Mouse (Mus musculus): ENCODE results near the gene Aes.

Gene Aes

GRCm38 (mm10) chr10:81559163-81559626 lies at the start of gene Aes:
Aes (plus strand) TSS chr10:81559488.
- DNase-seq = peak; percentile 88 to 92

DNA sequence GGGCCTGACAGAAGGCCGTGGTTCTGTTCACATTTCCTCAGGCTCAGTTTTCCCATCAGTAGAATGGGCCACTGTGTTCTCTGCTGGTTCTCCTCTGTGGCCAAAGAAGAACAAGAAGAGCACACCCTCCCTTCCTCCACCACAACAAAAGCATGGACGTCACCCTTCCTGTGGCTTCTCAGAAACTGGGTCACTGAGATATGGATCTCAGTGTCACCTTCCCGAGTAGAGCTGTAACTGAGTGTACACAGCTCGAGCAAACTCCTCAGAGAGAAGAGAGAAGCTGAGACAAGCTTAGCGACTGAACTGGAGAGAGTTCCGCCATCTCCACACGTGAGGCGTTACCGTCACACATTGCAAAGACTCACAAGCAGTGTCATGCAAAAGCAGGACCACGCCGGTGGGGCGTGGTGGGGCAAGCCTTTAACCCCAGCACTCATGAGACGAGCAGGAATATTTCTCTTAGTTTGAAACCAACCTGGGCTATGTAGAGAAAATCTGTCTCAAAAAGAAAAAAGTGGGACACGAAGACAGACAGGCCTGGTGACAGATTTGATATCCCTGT lies 49.0 kb upstream of the Aes start:
- DNase-seq = no peak

- DNase-seq = no peak
These were observed 45.5 kb upstream of the Aes start for GRCm38 (mm10) chr10:81513798-81514197.

DNA sequence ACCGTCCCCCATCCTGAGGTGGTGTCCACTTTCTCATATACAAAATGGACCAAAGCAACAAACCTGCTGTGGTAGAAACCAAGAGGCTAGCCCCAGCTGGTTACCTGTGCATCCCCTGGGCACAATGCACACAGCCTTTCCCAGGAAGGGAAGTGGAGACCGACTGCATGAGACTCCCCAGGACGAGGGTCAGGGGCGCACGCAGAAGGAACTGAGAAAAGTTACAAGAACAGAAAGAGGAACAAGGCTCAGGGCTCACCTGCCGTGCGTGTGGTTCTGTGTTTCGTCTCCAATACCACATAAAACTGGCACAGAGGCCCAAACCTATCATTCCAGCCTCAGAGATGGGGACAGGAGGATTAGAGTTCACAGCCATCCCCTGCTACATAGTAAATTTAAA lies 42.1 kb upstream of the Aes start:
- no peak for DNase-seq

DNA sequence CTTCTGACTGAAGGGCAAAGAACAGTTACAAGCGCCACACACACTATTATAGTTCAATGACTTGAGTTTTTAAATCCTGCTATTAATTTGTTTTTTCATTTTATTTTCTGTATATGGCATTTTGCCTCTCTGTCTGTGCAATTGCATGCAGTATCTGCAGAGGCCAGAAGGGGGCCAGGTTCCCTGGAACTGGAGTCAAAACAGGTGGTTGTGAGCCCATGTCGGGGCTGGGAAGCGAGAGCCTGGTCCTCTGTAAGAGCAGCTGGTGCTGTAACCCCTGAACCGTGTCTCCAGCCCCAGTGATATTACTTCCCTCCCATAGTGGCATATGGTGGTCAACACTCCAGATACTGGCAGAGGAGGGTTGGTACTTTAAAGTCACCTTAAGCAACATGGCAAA lies 40.7 kb upstream of the Aes start:
- DNase-seq = peak; percentile 79 to 82

DNA sequence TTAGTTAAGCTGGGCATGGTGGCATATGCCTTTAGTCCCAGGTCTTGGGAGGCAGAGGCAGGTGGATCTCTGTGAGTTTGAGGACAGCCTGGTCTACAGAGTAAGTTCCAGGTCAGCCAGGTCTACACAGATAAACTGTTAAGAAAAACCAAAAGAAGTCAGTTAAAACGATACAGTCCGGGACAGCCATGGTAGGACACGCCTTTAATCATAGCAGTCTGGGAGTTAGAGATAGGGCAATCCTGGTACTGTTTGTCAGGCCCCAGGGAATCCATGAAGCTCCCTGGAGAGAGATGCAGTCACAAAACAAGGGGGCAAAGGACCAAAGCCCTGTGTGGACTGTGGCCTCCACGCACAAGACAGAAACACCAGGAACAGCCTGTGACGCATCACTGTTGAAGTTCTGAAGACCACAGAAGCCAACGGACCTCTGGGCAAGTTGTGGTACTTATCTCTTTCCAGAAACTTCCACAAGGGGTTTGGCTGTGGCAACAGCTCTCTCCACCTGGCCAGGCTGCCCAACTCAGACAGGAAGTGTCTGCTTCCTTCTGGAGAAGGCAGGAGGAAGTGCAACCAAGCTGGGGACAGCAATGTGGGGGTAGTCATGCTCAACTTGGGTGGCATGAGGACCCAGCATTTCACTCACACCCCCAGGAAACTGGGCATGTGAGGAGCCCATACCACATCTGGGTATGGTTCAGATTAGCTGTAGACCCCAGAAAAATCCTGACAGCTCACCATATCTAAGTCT lies 39.9 kb upstream of the Aes start:
- no peak for DNase-seq

DNA sequence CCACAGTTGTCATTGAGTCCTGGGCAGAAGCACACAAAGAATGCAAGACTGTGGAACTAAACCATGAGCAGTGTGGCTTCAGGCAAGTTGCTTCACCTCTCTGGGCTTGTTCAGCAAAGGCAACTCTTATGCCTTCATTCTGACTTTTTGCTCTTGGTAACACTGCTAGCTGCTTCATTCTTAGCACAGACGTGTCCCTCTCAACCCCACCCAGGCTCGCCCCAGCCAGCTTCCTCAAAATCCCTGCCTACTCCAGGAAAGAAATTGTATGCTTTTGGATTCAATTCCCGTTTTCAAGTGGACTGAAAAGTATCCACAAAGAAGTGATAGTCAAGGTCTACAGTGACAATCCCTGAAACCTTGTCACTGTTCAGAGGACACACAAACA lies 39.3 kb upstream of the Aes start:
- no peak for DNase-seq

- no peak for DNase-seq
These were observed 36.1 kb upstream of the Aes start for GRCm38 (mm10) chr10:81523142-81523541.

DNA sequence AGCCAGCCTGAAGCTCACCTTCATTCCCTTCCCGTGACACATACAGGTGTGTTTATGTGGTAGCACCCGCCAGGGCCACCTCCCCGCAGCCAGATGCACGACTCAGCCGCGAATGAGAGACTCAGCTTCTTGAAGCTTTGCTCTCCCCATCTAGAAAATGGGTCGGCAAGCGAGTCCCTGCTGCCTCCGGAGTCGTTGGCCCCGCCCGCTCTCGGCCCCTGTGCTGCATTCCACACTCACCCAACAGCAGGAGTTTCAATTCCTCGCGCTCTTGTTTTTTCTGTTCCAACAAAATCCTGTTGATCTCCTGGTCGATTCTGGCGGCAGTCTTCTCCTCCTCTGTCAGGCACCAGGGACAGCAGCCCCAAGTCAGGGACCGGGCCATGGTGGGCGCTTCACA lies 35.7 kb upstream of the Aes start:
- no peak for DNase-seq

DNA sequence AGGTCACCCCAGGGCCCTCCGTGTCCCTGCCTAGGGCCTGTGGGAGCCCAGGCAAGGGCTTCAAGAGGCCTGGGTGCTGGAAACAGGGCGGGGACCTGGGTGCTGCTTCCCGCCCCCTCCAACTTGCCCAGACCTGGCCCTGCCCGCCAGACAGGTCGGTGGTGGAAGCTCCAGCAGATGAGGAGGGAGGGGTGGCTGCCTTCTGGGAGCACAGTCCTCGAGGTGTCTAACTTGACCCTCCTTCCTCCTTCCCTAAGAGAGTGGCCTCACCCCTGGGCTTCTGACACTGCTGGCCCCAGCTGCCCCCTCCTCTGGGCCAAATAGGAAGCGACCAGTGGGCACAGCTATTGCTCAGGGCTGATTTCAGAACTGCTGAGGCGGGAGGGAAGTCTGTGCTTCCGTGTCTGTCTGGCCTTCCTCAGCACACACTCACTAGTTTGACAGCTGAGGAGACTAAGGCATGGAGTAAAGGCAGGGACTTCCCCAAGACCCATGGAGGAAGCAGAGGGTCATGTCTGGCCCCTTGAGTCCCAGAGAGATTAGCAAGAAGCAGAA lies 35.2 kb upstream of the Aes start, which contains the start of gene Gna15:
Gene Gna15, minus strand, starts transcription at position 175 of the 555 bp plus-strand sequence.
- no peak for DNase-seq

- DNase-seq = no peak
These were observed 34.1 kb upstream of the Aes start for GRCm38 (mm10) chr10:81525017-81525694.

DNA sequence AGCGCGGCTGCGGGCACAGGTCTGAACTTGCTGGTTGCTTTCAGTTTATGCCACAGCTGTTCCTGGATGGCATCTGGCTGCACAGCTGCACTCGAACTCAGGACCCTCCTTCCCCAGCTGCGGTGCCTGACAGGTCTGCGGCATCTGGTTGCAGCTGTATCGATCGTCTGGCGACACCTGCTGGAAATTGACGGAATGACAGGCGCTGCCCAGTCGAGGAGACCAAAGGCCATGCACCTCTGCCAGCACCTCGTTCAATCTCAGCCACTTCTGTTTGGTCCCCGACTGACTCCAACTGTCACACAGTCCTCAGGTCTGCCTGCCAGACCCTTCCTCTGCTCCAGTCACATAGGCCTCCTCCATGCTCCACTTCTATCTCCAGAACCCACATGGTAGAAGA lies 32.5 kb upstream of the Aes start:
- DNase-seq = peak; percentile 83 to 86

DNA sequence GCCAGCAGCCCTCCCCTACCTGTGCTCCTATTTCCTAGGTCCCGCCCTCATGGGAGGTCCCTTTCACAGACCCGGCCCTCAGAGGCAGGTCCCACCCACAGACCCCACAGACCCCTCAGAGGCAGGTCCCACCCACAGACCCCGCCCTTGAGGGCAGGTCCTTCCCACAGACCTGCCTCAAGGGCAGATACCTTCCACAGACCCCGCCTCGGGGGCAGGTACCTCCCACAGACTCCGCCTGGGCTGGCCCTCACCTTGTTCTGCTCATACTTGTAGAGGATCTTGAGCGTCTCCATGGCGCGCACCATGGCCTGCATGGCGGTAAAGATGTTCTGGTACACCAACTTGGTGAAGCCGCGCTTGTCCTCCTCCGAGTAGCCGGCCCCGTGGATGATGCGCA lies 24.5 kb upstream of the Aes start:
- no peak for DNase-seq

DNA sequence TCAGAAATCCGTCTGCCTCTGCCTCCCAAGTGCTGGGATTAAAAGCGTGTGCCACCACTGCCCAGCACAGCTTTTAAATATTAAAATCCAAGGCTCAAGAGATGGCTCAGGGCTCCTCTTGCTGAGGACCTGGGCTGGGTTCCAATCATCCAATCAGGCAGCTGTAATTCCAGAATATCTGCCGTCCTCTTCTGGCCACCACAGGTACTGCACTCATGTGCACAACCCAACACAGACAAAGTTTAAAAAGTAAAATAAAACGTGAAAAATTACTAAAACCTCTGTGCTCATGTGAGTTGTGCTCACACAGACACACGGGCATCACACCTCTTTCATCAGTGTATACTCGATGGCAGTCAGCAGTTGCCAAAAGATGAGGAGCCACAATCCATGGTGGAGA lies 22.6 kb upstream of the Aes start:
- no peak for DNase-seq

DNA sequence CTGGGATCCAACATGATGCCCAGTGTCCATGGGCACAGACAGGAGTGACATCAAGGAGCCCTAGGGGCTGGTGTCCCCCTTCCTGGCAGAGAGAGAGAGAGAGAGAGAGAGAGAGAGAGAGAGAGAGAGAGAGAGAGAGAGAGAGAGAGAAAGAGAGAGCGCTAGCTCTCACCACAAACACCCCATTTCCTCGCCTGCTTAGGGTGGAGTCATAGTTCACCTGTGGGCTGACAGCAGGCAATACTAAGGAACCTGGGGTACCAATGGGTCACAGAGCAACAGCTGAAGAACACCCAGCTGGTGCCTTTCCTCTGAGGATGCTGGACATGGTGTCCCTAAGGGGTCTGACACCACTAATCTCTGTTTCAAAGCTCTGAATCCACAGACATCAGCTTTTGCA lies 21.9 kb upstream of the Aes start:
- no peak for DNase-seq

DNA sequence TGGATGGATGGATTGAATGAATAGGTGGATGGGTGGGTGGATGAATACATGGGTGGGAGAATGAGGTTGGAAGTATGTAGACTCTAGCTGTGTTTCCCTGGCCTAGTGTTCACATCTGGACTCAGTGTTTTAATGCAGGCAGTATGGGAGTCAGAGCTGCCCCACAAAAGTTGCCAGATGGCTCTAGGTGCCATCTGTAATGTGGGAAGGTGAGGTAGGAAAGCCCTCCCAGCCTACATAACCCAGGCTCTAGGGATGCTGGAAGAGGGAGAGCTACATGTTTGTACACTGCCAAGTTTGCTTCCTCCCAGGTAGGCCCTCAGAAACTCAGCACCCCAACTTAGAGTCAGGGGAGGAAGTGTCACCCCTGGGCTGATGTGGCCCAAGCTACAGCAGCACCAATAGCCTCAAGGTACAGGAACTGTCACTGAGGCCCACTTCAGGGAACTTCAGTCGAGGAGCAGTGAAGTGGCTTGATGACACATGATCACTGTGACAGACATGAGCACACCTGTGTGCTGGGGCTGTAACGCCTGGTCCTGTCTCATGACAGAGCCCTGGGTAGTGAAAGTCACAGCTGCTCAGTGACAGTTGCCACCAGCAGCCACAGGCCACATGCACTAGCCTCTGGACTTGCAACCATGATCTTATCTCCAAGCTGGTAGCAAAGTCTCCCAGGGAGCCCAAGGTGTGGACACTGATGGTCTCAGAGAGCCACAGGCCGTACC lies 20.8 kb upstream of the Aes start:
- DNase-seq = no peak

- DNase-seq = no peak
These were observed 17.9 kb upstream of the Aes start for GRCm38 (mm10) chr10:81541363-81541762.

DNA sequence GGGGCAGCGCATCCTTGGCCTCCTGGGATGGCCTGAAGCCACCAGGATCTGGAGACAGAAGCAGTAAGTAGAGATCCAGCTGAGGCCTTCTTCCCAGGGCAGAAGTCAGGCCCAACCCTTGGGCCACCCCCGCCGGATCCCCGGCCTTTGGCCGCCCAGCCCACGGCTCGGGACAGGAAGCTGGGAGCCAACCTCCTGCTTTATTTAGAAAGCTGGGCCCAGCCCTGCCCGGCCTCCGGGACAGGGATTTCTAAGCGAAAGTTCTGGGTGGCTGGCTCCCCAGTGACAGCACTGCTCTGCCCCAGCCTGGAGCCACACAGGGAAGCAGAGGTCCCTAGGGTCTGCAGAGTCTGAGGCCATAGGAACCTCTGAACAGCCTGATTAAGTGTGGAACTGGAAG lies 17.5 kb upstream of the Aes start:
- DNase-seq = no peak

GRCm38 (mm10) chr10:81542727-81543460 lies 16.4 kb upstream of the Aes start:
- no peak for DNase-seq

GRCm38 (mm10) chr10:81543633-81544032 lies 15.7 kb upstream of the Aes start:
- no peak for DNase-seq

- no peak for DNase-seq
These were observed 14.8 kb upstream of the Aes start for GRCm38 (mm10) chr10:81544296-81545160.
